Mouse (Mus musculus) embryonic facial prominence, embryonic 11.5 days (tissue): ENCODE data around the gene Anapc15. TPM values are rescaled to one million over a fixed set of nuclear protein-coding genes. Genes with fewer than 3 reads are reported as not detected.

ENCODE experiments used
- ATAC-seq: fragments of 200-750 bp; cut with Nextera tagmentation; replicated peaks from 2 replicates; pipeline ENCODE4 v1.8.0; 2017; ENCODE audit warnings: low read depth; ENCODE audit not compliant: insufficient number of reproducible peaks, low FRiP score, low TSS enrichment
- DNase-seq: peaks from one replicate; pipeline ENCODE4 v3.0.0-alpha.2; 2015; ENCODE audit warnings: low spot score
- H3K27ac ChIP-seq: fragments of 300-500 bp; sonication (generic); replicated peaks from 2 replicates; pipeline ENCODE4 v1.5.1; 2014; ENCODE audit warnings: mild to moderate bottlenecking, low read depth, low read length, control low read depth
- H3K27me3 ChIP-seq: fragments of 300-500 bp; sonication (generic); 2 replicates; pipeline ENCODE4 v1.6.1; 2014; ENCODE audit warnings: mild to moderate bottlenecking, low read length, moderate library complexity, mixed read lengths; ENCODE audit not compliant: control insufficient read depth, insufficient read depth
- H3K36me3 ChIP-seq: fragments of 300-500 bp; sonication (generic); replicated peaks from 2 replicates; pipeline ENCODE4 v1.6.1; 2014; ENCODE audit warnings: low read depth, mild to moderate bottlenecking, low read length, moderate library complexity, mixed read lengths; ENCODE audit not compliant: control insufficient read depth, insufficient read depth
- H3K4me1 ChIP-seq: fragments of 300-500 bp; sonication (generic); 2 replicates; pipeline ENCODE4 v1.6.1; 2014; ENCODE audit warnings: low read length, mixed read lengths; ENCODE audit not compliant: control insufficient read depth, insufficient read depth
- H3K4me2 ChIP-seq: fragments of 300-500 bp; sonication (generic); 2 replicates; pipeline ENCODE4 v1.6.1; 2014; ENCODE audit warnings: low read depth, mild to moderate bottlenecking, control low read depth, low read length, moderate library complexity
- H3K4me3 ChIP-seq: fragments of 300-500 bp; sonication (generic); 2 replicates; pipeline ENCODE4 v1.5.1; 2014; ENCODE audit warnings: low read depth, low read length, control low read depth
- H3K9ac ChIP-seq: fragments of 300-500 bp; sonication (generic); replicated peaks from 2 replicates; pipeline ENCODE4 v1.6.1; 2014; ENCODE audit warnings: mild to moderate bottlenecking, control low read depth, low read length
- H3K9me3 ChIP-seq: fragments of 300-500 bp; sonication (generic); replicated peaks from 2 replicates; pipeline ENCODE4 v1.6.1; 2016; ENCODE audit warnings: mild to moderate bottlenecking, low read length, inconsistent platforms, mixed read lengths; ENCODE audit not compliant: control insufficient read depth
- WGBS: fragments of 180-500 bp; shearing (Covaris S2); extraction: QIAGEN DNeasy Blood & Tissue Kit; methylation state at CpG from one replicate; pipeline ENCODE4 v1.1.7; 2014; 5-methylcytosine and 5-hydroxymethylcytosine counted together
- polyA plus RNA-seq: library from polyadenylated mRNA; unstranded; fragments of >200 nt; fragmentation: Nextera tagmentation; extraction: Ambion mirVana; gene quantifications from 2 replicates; pipeline ENCODE4 v1.2.1, GENCODE M21; 2014

Gene Anapc15
- polyA plus RNA-seq, 1 experiment from 2014 or later: 92.7 TPM

- no peak overlapping the region for H3K9ac ChIP-seq
- H3K36me3 ChIP-seq: no peaks in the 10 kb centered on the region
- 84% methylated on average over 4 of the region's 4 CpGs for WGBS
- no peak for DNase-seq
- H3K27me3 ChIP-seq: no peaks in the 10 kb centered on the region
- no peak overlapping the region for H3K4me2 ChIP-seq
- H3K9me3 ChIP-seq: no peaks in the 10 kb centered on the region
- no peak overlapping the region for H3K27ac ChIP-seq
- H3K4me3 ChIP-seq: no peak overlapping the region
- ATAC-seq: no peak
- H3K4me1 ChIP-seq: no peaks in the 10 kb centered on the region
These were observed 24.9 kb downstream of the Anapc15 start for GRCm38 (mm10) chr7:101888460-101888859.

GRCm38 (mm10) chr7:101895695-101896094 is 32.2 kb downstream of the Anapc15 start:
- H3K36me3 ChIP-seq: no peaks in the 10 kb centered on the region
- H3K9ac ChIP-seq: peak overlapping the region; percentile 18
- DNase-seq: no peak
- H3K4me2 ChIP-seq: peak overlapping the region; percentile 10; the same call in 1 of the 2 replicates
- H3K27ac ChIP-seq: no peak overlapping the region
- H3K4me3 ChIP-seq: peak overlapping the region; percentile 41
- no peaks in the 10 kb centered on the region for H3K9me3 ChIP-seq
- H3K4me1 ChIP-seq: no peaks in the 10 kb centered on the region
- WGBS: 41% methylated on average over 9 of the region's 9 CpGs
- no peak for ATAC-seq
- H3K27me3 ChIP-seq: no peaks in the 10 kb centered on the region

GRCm38 (mm10) chr7:101896104-101897066 is 32.9 kb downstream of the Anapc15 start:
- Histone ChIP-seq H3K9me3 (no peaks in the 10 kb centered on the region), H3K4me2 (peak overlapping the region; percentile 32), H3K27me3 (no peaks in the 10 kb centered on the region), H3K27ac (peak overlapping the region; percentile 66), H3K4me1 (no peaks in the 10 kb centered on the region), H3K4me3 (peak overlapping the region; percentile 41), H3K9ac (peak overlapping the region; percentile 60), H3K36me3 (no peaks in the 10 kb centered on the region)
- ATAC-seq: peak; percentile 97
- DNase-seq: peak; percentile 99
- under 1% methylated on average over 57 of the region's 57 CpGs for WGBS

GRCm38 (mm10) chr7:101900331-101901097 is 37.0 kb downstream of the Anapc15 start:
- Histone ChIP-seq H3K9me3 (no peaks in the 10 kb centered on the region), H3K27ac (no peak overlapping the region), H3K9ac (no peak overlapping the region; the same call in 1 of the 2 replicates), H3K4me1 (no peaks in the 10 kb centered on the region), H3K27me3 (no peaks in the 10 kb centered on the region), H3K4me3 (no peak overlapping the region), H3K36me3 (no peaks in the 10 kb centered on the region), H3K4me2 (no peak overlapping the region)
- 87% methylated on average over 16 of the region's 16 CpGs for WGBS
- DNase-seq: no peak
- ATAC-seq: no peak

- H3K4me3 ChIP-seq: no peak overlapping the region
- H3K4me2 ChIP-seq: no peak overlapping the region
- H3K4me1 ChIP-seq: no peaks in the 10 kb centered on the region
- no peak for DNase-seq
- no peaks in the 10 kb centered on the region for H3K9me3 ChIP-seq
- no peaks in the 10 kb centered on the region for H3K36me3 ChIP-seq
- ATAC-seq: no peak
- 92% methylated on average over 10 of the region's 10 CpGs for WGBS
- H3K27ac ChIP-seq: no peak overlapping the region
- no peak overlapping the region for H3K9ac ChIP-seq
- H3K27me3 ChIP-seq: no peaks in the 10 kb centered on the region
These were observed 38.5 kb downstream of the Anapc15 start for GRCm38 (mm10) chr7:101901969-101902368.

GRCm38 (mm10) chr7:101902846-101903245 is 39.3 kb downstream of the Anapc15 start:
- Histone ChIP-seq H3K4me2 (no peak overlapping the region), H3K4me1 (no peaks in the 10 kb centered on the region), H3K27me3 (no peaks in the 10 kb centered on the region), H3K9ac (no peak overlapping the region), H3K9me3 (no peaks in the 10 kb centered on the region), H3K4me3 (no peak overlapping the region), H3K36me3 (no peaks in the 10 kb centered on the region), H3K27ac (no peak overlapping the region)
- DNase-seq (no peak), ATAC-seq (no peak)

GRCm38 (mm10) chr7:101905561-101906286 is 42.2 kb downstream of the Anapc15 start, which contains the start of gene Lamtor1:
Gene Lamtor1, plus strand, starts transcription at chr7:101905904.
- Histone ChIP-seq H3K4me2 (peak within 1 kb of the TSS; percentile 60), H3K9me3 (no peaks in the 10 kb centered on the region), H3K36me3 (no peaks in the 10 kb centered on the region; the same call in none of the 2 replicates), H3K27me3 (no peaks in the 10 kb centered on the region), H3K4me3 (peak within 1 kb of the TSS; percentile 81), H3K4me1 (no peaks in the 10 kb centered on the region), H3K9ac (peak within 1 kb of the TSS; percentile 94), H3K27ac (peak within 1 kb of the TSS; percentile 91)
- peak; percentile 100 for DNase-seq
- WGBS: under 1% methylated on average over 59 of the region's 61 CpGs
- ATAC-seq: peak; percentile 96
